Mouse (Mus musculus): ENCODE results near the gene Baiap2l1. TPM values are rescaled to one million over a fixed set of nuclear protein-coding genes. Genes with fewer than 3 reads are reported as not detected.

Gene Baiap2l1
- total and polyA plus RNA-seq, 2 experiments = 7.7 to 7.9 TPM

- Histone ChIP-seq H3K9ac (ENCODE audit: low read depth, low read length) (no peak overlapping the region), H3K27ac (replicated peaks; ENCODE audit: insufficient read depth, low read depth, low read length) (no peak overlapping the region), H3K79me2 (ENCODE audit: control insufficient read depth, insufficient read depth, low read length) (peaks cover 14% of the 10 kb centered on the region), H3K4me3 (ENCODE audit: insufficient read depth, low read depth, low read length) (no peak overlapping the region), H3K27me3 (ENCODE audit: control insufficient read depth, insufficient read depth, low read length) (no peaks in the 10 kb centered on the region), H3K4me1 (ENCODE audit: control insufficient read depth, insufficient read depth, low read length) (no peaks in the 10 kb centered on the region), H3K36me3 (ENCODE audit: control insufficient read depth, insufficient read depth, low read length) (peaks cover 31% of the 10 kb centered on the region)
- no peak for TF ChIP-seq POLR2A (IDR thresholded peaks at IDR 0.05; ENCODE audit: extremely low read depth, insufficient read depth, low read length)
- no peak for TF ChIP-seq CTCF (IDR thresholded peaks at IDR 0.05; ENCODE audit: low read depth, low read length)
- 65% methylated on average over 8 of the region's 8 CpGs for WGBS
- DNase-seq (ENCODE audit: extremely low read depth, low read depth, low spot score) = no peak
These were observed 90.2 kb downstream of the Baiap2l1 start for GRCm38 (mm10) chr5:144267535-144268241.

- no peak overlapping the region for H3K27ac ChIP-seq (replicated peaks; ENCODE audit: insufficient read depth, low read depth, low read length)
- TF ChIP-seq CTCF (IDR thresholded peaks at IDR 0.05; ENCODE audit: low read depth, low read length) = no peak
- TF ChIP-seq POLR2A (IDR thresholded peaks at IDR 0.05; ENCODE audit: extremely low read depth, insufficient read depth, low read length) = no peak
- peaks cover 49% of the 10 kb centered on the region for H3K79me2 ChIP-seq (ENCODE audit: control insufficient read depth, insufficient read depth, low read length)
- no peak overlapping the region for H3K4me3 ChIP-seq (ENCODE audit: insufficient read depth, low read depth, low read length)
- peaks cover 20% of the 10 kb centered on the region for H3K36me3 ChIP-seq (ENCODE audit: control insufficient read depth, insufficient read depth, low read length)
- no peaks in the 10 kb centered on the region for H3K27me3 ChIP-seq (ENCODE audit: control insufficient read depth, insufficient read depth, low read length)
- WGBS = 83% methylated on average over 13 of the region's 13 CpGs
- no peak overlapping the region for H3K9ac ChIP-seq (ENCODE audit: low read depth, low read length)
- H3K4me1 ChIP-seq (ENCODE audit: control insufficient read depth, insufficient read depth, low read length) = peaks cover 29% of the 10 kb centered on the region
- no peak for DNase-seq (ENCODE audit: extremely low read depth, low read depth, low spot score)
These were observed 94.4 kb downstream of the Baiap2l1 start for GRCm38 (mm10) chr5:144263496-144263895.

DNA sequence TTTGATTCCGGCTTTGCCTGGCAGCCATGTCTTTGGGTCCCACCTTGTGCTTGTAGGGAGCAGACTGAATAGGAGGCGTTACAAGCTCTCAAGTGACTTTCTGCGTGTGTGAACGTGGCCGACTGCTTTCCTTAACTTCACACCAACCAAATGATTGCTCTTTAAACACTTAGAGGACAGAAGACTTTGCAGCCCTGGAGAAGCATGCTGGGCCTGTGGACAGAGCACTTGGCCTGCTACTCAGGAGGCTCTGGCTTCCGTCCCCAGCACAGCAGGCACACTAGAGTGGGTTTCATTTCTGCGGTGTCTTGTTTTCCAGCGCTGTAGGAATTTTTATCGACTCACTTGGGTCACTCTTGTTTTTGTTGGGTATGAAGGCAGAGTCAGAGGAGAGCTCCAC, 94.8 kb downstream of the Baiap2l1 start:
- WGBS = 82% methylated on average over 9 of the region's 9 CpGs

GRCm38 (mm10) chr5:144261829-144262228, 96.1 kb downstream of the Baiap2l1 start:
- peak overlapping the region; percentile 21; the same call in 1 of the 2 replicates for H3K27ac ChIP-seq (replicated peaks; ENCODE audit: insufficient read depth, low read depth, low read length)
- peaks cover 37% of the 10 kb centered on the region for H3K4me1 ChIP-seq (ENCODE audit: control insufficient read depth, insufficient read depth, low read length)
- no peaks in the 10 kb centered on the region for H3K27me3 ChIP-seq (ENCODE audit: control insufficient read depth, insufficient read depth, low read length)
- peaks cover 19% of the 10 kb centered on the region for H3K36me3 ChIP-seq (ENCODE audit: control insufficient read depth, insufficient read depth, low read length)
- peaks cover 54% of the 10 kb centered on the region for H3K79me2 ChIP-seq (ENCODE audit: control insufficient read depth, insufficient read depth, low read length)
- TF ChIP-seq POLR2A (IDR thresholded peaks at IDR 0.05; ENCODE audit: extremely low read depth, insufficient read depth, low read length) (no peak), CTCF (IDR thresholded peaks at IDR 0.05; ENCODE audit: low read depth, low read length) (no peak)
- WGBS = 91% methylated on average over 5 of the region's 5 CpGs
- no peak overlapping the region for H3K9ac ChIP-seq (ENCODE audit: low read depth, low read length)
- no peak for DNase-seq (ENCODE audit: extremely low read depth, low read depth, low spot score)
- no peak overlapping the region for H3K4me3 ChIP-seq (ENCODE audit: insufficient read depth, low read depth, low read length)

More for the DNA sequence above, 94.8 kb downstream of the Baiap2l1 start:
- TF ChIP-seq CTCF (IDR thresholded peaks at IDR 0.05; ENCODE audit: low read depth, low read length) (no peak), POLR2A (IDR thresholded peaks at IDR 0.05; ENCODE audit: extremely low read depth, insufficient read depth, low read length) (no peak)
- H3K79me2 ChIP-seq (ENCODE audit: control insufficient read depth, insufficient read depth, low read length) = peaks cover 49% of the 10 kb centered on the region
- peaks cover 19% of the 10 kb centered on the region for H3K36me3 ChIP-seq (ENCODE audit: control insufficient read depth, insufficient read depth, low read length)
- H3K9ac ChIP-seq (ENCODE audit: low read depth, low read length) = no peak overlapping the region
- H3K4me1 ChIP-seq (ENCODE audit: control insufficient read depth, insufficient read depth, low read length) = peaks cover 29% of the 10 kb centered on the region
- H3K27ac ChIP-seq (replicated peaks; ENCODE audit: insufficient read depth, low read depth, low read length) = no peak overlapping the region
- no peak for DNase-seq (ENCODE audit: extremely low read depth, low read depth, low spot score)
- H3K4me3 ChIP-seq (ENCODE audit: insufficient read depth, low read depth, low read length) = no peak overlapping the region
- no peaks in the 10 kb centered on the region for H3K27me3 ChIP-seq (ENCODE audit: control insufficient read depth, insufficient read depth, low read length)

DNA sequence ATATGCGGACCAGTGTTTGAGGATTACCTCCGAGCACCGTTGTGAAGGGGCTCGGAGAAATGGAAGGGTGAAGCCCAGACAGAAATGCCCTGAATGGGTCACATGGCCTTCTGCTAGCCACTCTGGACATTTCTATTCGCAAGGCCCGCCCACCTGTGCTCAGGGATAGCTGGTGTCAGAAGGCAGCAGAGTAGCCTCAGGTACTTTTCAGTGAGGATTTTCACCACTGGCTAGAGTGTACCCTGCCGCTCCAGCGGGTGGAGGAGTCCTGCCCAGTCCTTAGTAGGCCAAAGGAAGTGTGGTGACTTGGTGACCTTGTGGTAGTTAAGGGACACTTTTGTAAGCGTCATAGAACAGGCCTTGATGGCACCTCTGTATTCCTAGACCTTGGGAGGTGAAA, 96.6 kb downstream of the Baiap2l1 start:
- no peak for DNase-seq (ENCODE audit: extremely low read depth, low read depth, low spot score)
- 66% methylated on average over 9 of the region's 9 CpGs for WGBS
- TF ChIP-seq POLR2A (IDR thresholded peaks at IDR 0.05; ENCODE audit: extremely low read depth, insufficient read depth, low read length) (no peak), CTCF (IDR thresholded peaks at IDR 0.05; ENCODE audit: low read depth, low read length) (no peak)
- H3K27me3 ChIP-seq (ENCODE audit: control insufficient read depth, insufficient read depth, low read length) = no peaks in the 10 kb centered on the region
- no peak overlapping the region for H3K9ac ChIP-seq (ENCODE audit: low read depth, low read length)
- H3K4me1 ChIP-seq (ENCODE audit: control insufficient read depth, insufficient read depth, low read length) = peaks cover 38% of the 10 kb centered on the region
- H3K36me3 ChIP-seq (ENCODE audit: control insufficient read depth, insufficient read depth, low read length) = peaks cover 16% of the 10 kb centered on the region
- peak overlapping the region; percentile 21; the same call in 1 of the 2 replicates for H3K27ac ChIP-seq (replicated peaks; ENCODE audit: insufficient read depth, low read depth, low read length)
- H3K4me3 ChIP-seq (ENCODE audit: insufficient read depth, low read depth, low read length) = no peak overlapping the region
- peaks cover 57% of the 10 kb centered on the region for H3K79me2 ChIP-seq (ENCODE audit: control insufficient read depth, insufficient read depth, low read length)

- Histone ChIP-seq H3K9ac (ENCODE audit: low read depth, low read length) (no peak overlapping the region), H3K36me3 (ENCODE audit: control insufficient read depth, insufficient read depth, low read length) (peaks cover 10% of the 10 kb centered on the region), H3K4me3 (ENCODE audit: insufficient read depth, low read depth, low read length) (no peak overlapping the region), H3K4me1 (ENCODE audit: control insufficient read depth, insufficient read depth, low read length) (peaks cover 38% of the 10 kb centered on the region), H3K27ac (replicated peaks; ENCODE audit: insufficient read depth, low read depth, low read length) (no peak overlapping the region), H3K79me2 (ENCODE audit: control insufficient read depth, insufficient read depth, low read length) (peaks cover 57% of the 10 kb centered on the region), H3K27me3 (ENCODE audit: control insufficient read depth, insufficient read depth, low read length) (no peaks in the 10 kb centered on the region)
- no peak for DNase-seq (ENCODE audit: extremely low read depth, low read depth, low spot score)
- whole genome bisulfite sequencing = 79% methylated on average over 8 of the region's 8 CpGs
- TF ChIP-seq POLR2A (IDR thresholded peaks at IDR 0.05; ENCODE audit: extremely low read depth, insufficient read depth, low read length) (no peak), CTCF (IDR thresholded peaks at IDR 0.05; ENCODE audit: low read depth, low read length) (no peak)
These were observed 97.4 kb downstream of the Baiap2l1 start for GRCm38 (mm10) chr5:144260464-144260863.

Data from liver, adult 2 months (tissue).